Mouse (Mus musculus) spleen, adult 2 months (tissue): Measurements from ENCODE around the gene Ccdc33.

Source experiments
- CTCF ChIP-seq: fragments of 200-500 bp; IDR thresholded peaks from 2 replicates; pipeline ENCODE4 v1.5.1; 2011; ENCODE audit warnings: mild to moderate bottlenecking, inconsistent platforms; ENCODE audit not compliant: insufficient read depth, insufficient read length, insufficient replicate concordance; ENCODE audit errors: extremely low read depth
- POLR2A ChIP-seq: fragments of 200-500 bp; IDR thresholded peaks from 2 replicates; pipeline ENCODE4 v1.6.1; 2011; ENCODE audit warnings: low read depth, low read length, inconsistent platforms

DNA sequence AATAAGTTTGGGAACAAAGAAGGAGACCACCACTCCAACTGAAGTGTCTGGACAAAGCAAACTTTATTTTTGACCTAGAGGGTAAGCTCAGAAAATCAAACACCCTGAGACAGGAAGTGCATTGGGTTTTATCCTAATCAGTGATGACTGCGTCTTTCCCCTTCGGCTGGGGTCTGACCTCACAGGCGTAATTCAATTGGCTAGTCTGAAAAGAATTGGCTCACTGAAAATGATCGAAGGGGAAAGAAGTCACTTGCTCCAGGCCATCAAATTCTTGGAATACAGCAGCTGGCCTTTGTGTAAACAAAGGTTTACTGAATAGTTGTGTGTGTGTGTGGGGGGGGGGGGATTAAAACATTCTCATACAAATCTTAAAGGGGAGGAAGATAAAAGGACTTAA lies 7.2 kb upstream of the Ccdc33 start:
- no peak for TF ChIP-seq CTCF
- no peak for TF ChIP-seq POLR2A
